Mouse (Mus musculus): Measurements from ENCODE around the gene Inpp4b. TPM values are rescaled to one million over a fixed set of nuclear protein-coding genes. Genes with fewer than 3 reads are reported as not detected.

Gene Inpp4b
- polyA plus RNA-seq, 1 experiment from 2014 or later, result 3.2 TPM

- H3K9ac ChIP-seq (ENCODE audit: low read length), result no peak overlapping the region
- H3K27me3 ChIP-seq (ENCODE audit: control insufficient read depth, insufficient read depth, low read length), result no peaks in the 10 kb centered on the region
- TF ChIP-seq EP300 (optimal IDR thresholded peaks at IDR 0.05) (no peak), CTCF (IDR thresholded peaks at IDR 0.05; ENCODE audit: low read depth) (no peak)
- no peak for DNase-seq (ENCODE audit: low spot score)
- H3K4me2 ChIP-seq (replicated peaks; ENCODE audit: low read depth), result no peak overlapping the region
- H3K36me3 ChIP-seq (ENCODE audit: control insufficient read depth, insufficient read depth, low read length), result no peaks in the 10 kb centered on the region
- H3K9me3 ChIP-seq (ENCODE audit: control insufficient read depth, low read length), result no peaks in the 10 kb centered on the region
- H3K4me3 ChIP-seq (ENCODE audit: low read depth, low read length), result no peak overlapping the region
- H3K4me1 ChIP-seq (replicated peaks; ENCODE audit: control insufficient read depth, insufficient read depth), result no peaks in the 10 kb centered on the region
- H3K27ac ChIP-seq (replicated peaks), result no peak overlapping the region
- no peak for ATAC-seq (ENCODE audit: low FRiP score, low TSS enrichment)
Observed at GRCm38 (mm10) chr8:81862738-81863137, 520.4 kb downstream of the Inpp4b start.

- H3K4me2 ChIP-seq (replicated peaks; ENCODE audit: low read depth), result no peak overlapping the region
- no peaks in the 10 kb centered on the region for H3K9me3 ChIP-seq (ENCODE audit: control insufficient read depth, low read length)
- ATAC-seq (ENCODE audit: low FRiP score, low TSS enrichment) (no peak), DNase-seq (ENCODE audit: low spot score) (no peak)
- H3K4me1 ChIP-seq (replicated peaks; ENCODE audit: control insufficient read depth, insufficient read depth), result no peaks in the 10 kb centered on the region
- WGBS, result 79% methylated on average over 2 of the region's 2 CpGs
- no peak for TF ChIP-seq CTCF (IDR thresholded peaks at IDR 0.05; ENCODE audit: low read depth)
- TF ChIP-seq EP300 (optimal IDR thresholded peaks at IDR 0.05), result no peak
- H3K36me3 ChIP-seq (ENCODE audit: control insufficient read depth, insufficient read depth, low read length), result no peaks in the 10 kb centered on the region
- no peak overlapping the region for H3K27ac ChIP-seq (replicated peaks)
- H3K27me3 ChIP-seq (ENCODE audit: control insufficient read depth, insufficient read depth, low read length), result no peaks in the 10 kb centered on the region
- H3K4me3 ChIP-seq (ENCODE audit: low read depth, low read length), result no peak overlapping the region
- H3K9ac ChIP-seq (ENCODE audit: low read length), result no peak overlapping the region
Observed at GRCm38 (mm10) chr8:81864318-81864717, 522.0 kb downstream of the Inpp4b start.

GRCm38 (mm10) chr8:81865664-81866063 lies 523.3 kb downstream of the Inpp4b start:
- Histone ChIP-seq H3K4me2 (replicated peaks; ENCODE audit: low read depth) (no peak overlapping the region), H3K27me3 (ENCODE audit: control insufficient read depth, insufficient read depth, low read length) (no peaks in the 10 kb centered on the region), H3K27ac (replicated peaks) (no peak overlapping the region), H3K9ac (ENCODE audit: low read length) (no peak overlapping the region), H3K4me1 (replicated peaks; ENCODE audit: control insufficient read depth, insufficient read depth) (no peaks in the 10 kb centered on the region), H3K4me3 (ENCODE audit: low read depth, low read length) (no peak overlapping the region), H3K9me3 (ENCODE audit: control insufficient read depth, low read length) (no peaks in the 10 kb centered on the region), H3K36me3 (ENCODE audit: control insufficient read depth, insufficient read depth, low read length) (no peaks in the 10 kb centered on the region)
- ATAC-seq (ENCODE audit: low FRiP score, low TSS enrichment) (no peak), DNase-seq (ENCODE audit: low spot score) (no peak)
- WGBS, result 40% methylated on average over 3 of the region's 3 CpGs
- no peak for TF ChIP-seq CTCF (IDR thresholded peaks at IDR 0.05; ENCODE audit: low read depth)
- TF ChIP-seq EP300 (optimal IDR thresholded peaks at IDR 0.05), result no peak

GRCm38 (mm10) chr8:81867020-81867419 lies 524.7 kb downstream of the Inpp4b start:
- no peaks in the 10 kb centered on the region for H3K9me3 ChIP-seq (ENCODE audit: control insufficient read depth, low read length)
- no peaks in the 10 kb centered on the region for H3K36me3 ChIP-seq (ENCODE audit: control insufficient read depth, insufficient read depth, low read length)
- DNase-seq (ENCODE audit: low spot score) (no peak), ATAC-seq (ENCODE audit: low FRiP score, low TSS enrichment) (no peak)
- TF ChIP-seq CTCF (IDR thresholded peaks at IDR 0.05; ENCODE audit: low read depth), result no peak
- TF ChIP-seq EP300 (optimal IDR thresholded peaks at IDR 0.05), result no peak
- WGBS, result 37% methylated on average over 3 of the region's 3 CpGs
- H3K4me1 ChIP-seq (replicated peaks; ENCODE audit: control insufficient read depth, insufficient read depth), result no peaks in the 10 kb centered on the region
- H3K9ac ChIP-seq (ENCODE audit: low read length), result no peak overlapping the region
- H3K27ac ChIP-seq (replicated peaks), result no peak overlapping the region
- no peak overlapping the region for H3K4me2 ChIP-seq (replicated peaks; ENCODE audit: low read depth)
- no peaks in the 10 kb centered on the region for H3K27me3 ChIP-seq (ENCODE audit: control insufficient read depth, insufficient read depth, low read length)
- H3K4me3 ChIP-seq (ENCODE audit: low read depth, low read length), result no peak overlapping the region

- ATAC-seq (ENCODE audit: low FRiP score, low TSS enrichment) (no peak), DNase-seq (ENCODE audit: low spot score) (no peak)
- Histone ChIP-seq H3K4me3 (ENCODE audit: low read depth, low read length) (no peak overlapping the region), H3K36me3 (ENCODE audit: control insufficient read depth, insufficient read depth, low read length) (no peaks in the 10 kb centered on the region), H3K4me2 (replicated peaks; ENCODE audit: low read depth) (no peak overlapping the region), H3K9ac (ENCODE audit: low read length) (no peak overlapping the region), H3K4me1 (replicated peaks; ENCODE audit: control insufficient read depth, insufficient read depth) (no peaks in the 10 kb centered on the region), H3K9me3 (ENCODE audit: control insufficient read depth, low read length) (no peaks in the 10 kb centered on the region), H3K27me3 (ENCODE audit: control insufficient read depth, insufficient read depth, low read length) (no peaks in the 10 kb centered on the region), H3K27ac (replicated peaks) (no peak overlapping the region)
- TF ChIP-seq EP300 (optimal IDR thresholded peaks at IDR 0.05) (no peak), CTCF (IDR thresholded peaks at IDR 0.05; ENCODE audit: low read depth) (no peak)
- WGBS, result 90% methylated on average over 2 of the region's 2 CpGs
Observed at GRCm38 (mm10) chr8:81870466-81870865, 528.1 kb downstream of the Inpp4b start.

GRCm38 (mm10) chr8:81880071-81880470 lies 537.7 kb downstream of the Inpp4b start:
- Histone ChIP-seq H3K27me3 (ENCODE audit: control insufficient read depth, insufficient read depth, low read length) (no peaks in the 10 kb centered on the region), H3K27ac (replicated peaks) (no peak overlapping the region), H3K9ac (ENCODE audit: low read length) (no peak overlapping the region), H3K9me3 (ENCODE audit: control insufficient read depth, low read length) (no peaks in the 10 kb centered on the region), H3K36me3 (ENCODE audit: control insufficient read depth, insufficient read depth, low read length) (no peaks in the 10 kb centered on the region), H3K4me2 (replicated peaks; ENCODE audit: low read depth) (no peak overlapping the region), H3K4me1 (replicated peaks; ENCODE audit: control insufficient read depth, insufficient read depth) (no peaks in the 10 kb centered on the region), H3K4me3 (ENCODE audit: low read depth, low read length) (no peak overlapping the region)
- ATAC-seq (ENCODE audit: low FRiP score, low TSS enrichment), result no peak
- WGBS, result 32% methylated on average over 3 of the region's 3 CpGs
- DNase-seq (ENCODE audit: low spot score), result no peak
- TF ChIP-seq EP300 (optimal IDR thresholded peaks at IDR 0.05) (no peak), CTCF (IDR thresholded peaks at IDR 0.05; ENCODE audit: low read depth) (no peak)

All from stomach, postnatal 0 days (tissue).